Mouse (Mus musculus) layer of hippocampus, postnatal 10 days (tissue): ENCODE measurements around the gene Gabbr2. TPM values are rescaled to one million over a fixed set of nuclear protein-coding genes. Genes with fewer than 3 reads are reported as not detected.
"Not testable (repeated sequence)": the region's sequence is repeated elsewhere in the genome, so short reads cannot be mapped to it uniquely, and the experiment has no call there.

Experiments used
- DNase-seq, 2 experiments: peaks; one replicate each; pipeline ENCODE4 v3.0.0; 2021; ENCODE audit warnings: low spot score in 2 of 2
- total RNA-seq, 2 experiments: library from RNA; stranded (reverse); gene quantifications; 2 replicates each; pipeline ENCODE4 v1.2.3; 2021

The Gabbr2 gene
- total RNA-seq, 2 experiments from 2014 or later = 184 to 203 TPM

- DNase-seq = peak in 1 of 2 experiments; percentile 51
Observed at GRCm38 (mm10) chr4:46664123-46665009, 327.3 kb downstream of the Gabbr2 start.

DNA sequence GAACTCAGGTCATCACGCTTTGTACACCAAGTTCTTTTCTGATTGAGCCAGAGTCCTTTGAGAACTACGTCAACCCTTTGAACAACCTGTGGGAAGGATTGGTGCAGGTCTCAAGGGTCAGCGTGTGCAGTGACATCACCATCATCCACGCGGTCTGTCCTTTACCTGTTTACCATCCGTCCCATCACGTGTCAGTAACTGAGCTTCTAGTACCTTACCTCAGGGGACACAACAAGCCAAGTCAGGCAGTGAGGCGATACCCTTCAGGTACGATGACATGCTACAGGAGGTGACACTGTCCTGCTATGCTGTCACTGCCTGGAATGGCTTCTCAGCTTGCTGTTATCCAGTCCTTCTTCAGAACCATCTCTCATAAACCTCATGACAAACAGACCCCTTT is 330.2 kb downstream of the Gabbr2 start:
- DNase-seq = no peak

- DNase-seq = no peak
Observed at GRCm38 (mm10) chr4:46658946-46659345, 332.7 kb downstream of the Gabbr2 start.

DNA sequence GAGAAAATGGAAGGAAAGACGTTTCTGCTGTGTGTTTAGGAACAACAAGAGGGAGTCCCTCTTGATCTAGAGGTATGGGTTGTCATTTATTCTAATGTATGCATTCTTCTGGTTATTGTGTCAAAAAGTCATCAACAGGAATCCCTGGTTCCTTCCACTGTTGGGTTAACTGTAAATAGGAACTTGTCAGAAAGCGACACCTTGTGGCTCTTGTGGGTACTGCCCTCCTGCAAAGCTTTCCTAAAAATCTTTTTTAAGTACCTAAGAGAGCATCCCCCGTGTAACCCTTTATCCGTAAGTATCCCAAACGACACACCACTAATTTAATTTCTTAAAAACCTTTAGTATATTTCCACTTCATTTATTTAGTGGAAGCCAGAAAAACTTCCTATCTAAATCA is 334.6 kb downstream of the Gabbr2 start:
- DNase-seq = peak; percentile 85 to 87

DNA sequence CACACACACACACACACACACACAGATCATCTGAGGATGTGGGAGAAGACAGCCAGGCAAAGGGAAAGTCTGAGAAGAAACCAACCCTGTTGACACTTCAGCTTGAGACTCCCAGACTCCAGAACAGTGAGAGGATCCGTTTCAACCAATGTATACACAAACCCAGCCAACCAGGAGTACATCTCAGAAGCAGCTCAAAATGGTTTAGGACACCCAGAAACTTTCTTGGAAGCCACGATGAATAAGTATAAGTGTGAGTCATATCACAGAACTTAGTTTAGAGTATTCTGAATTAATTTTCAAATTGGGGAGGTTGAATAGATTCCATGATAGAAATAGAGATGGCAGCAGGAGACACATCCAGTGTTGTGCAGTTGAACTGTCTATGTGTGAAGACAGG is 335.7 kb downstream of the Gabbr2 start:
- no peak for DNase-seq

- no peak for DNase-seq
Observed at GRCm38 (mm10) chr4:46655298-46655697, 336.4 kb downstream of the Gabbr2 start.

GRCm38 (mm10) chr4:46650086-46650753 is 341.5 kb downstream of the Gabbr2 start, which contains the start of gene Tbc1d2:
Tbc1d2 (minus strand) TSS chr4:46650209.
- peak; percentile 89 to 94 for DNase-seq

- DNase-seq = no peak
Observed at GRCm38 (mm10) chr4:46649161-46649560, 342.5 kb downstream of the Gabbr2 start.

DNA sequence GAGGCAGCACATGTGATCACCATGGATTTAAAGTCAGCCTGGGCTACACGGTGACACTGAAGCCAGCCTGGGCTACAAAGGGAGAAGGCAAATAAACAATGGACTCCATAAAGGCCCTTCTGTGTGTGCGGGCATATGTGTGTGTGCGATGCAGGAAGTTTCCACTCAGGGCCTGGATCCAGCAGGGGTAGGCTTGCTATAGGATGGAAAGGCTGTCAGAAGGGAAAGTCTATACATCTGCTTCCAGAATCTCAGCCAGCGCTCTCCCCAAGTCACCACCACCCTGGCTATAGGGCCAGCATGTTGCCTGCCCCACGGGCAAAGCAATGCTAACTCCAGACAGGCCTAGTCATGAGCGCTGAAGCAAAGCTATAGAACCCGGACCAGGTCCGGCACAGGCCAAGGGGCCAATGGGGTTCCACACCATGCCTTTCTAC is 348.0 kb downstream of the Gabbr2 start:
- no peak for DNase-seq

- DNase-seq = no peak
Observed at GRCm38 (mm10) chr4:46642924-46643675, 348.6 kb downstream of the Gabbr2 start.

GRCm38 (mm10) chr4:46641283-46641682 is 350.4 kb downstream of the Gabbr2 start:
- no peak for DNase-seq

- DNase-seq = no peak
Observed at GRCm38 (mm10) chr4:46639866-46640265, 351.8 kb downstream of the Gabbr2 start.

- DNase-seq = not testable (repeated sequence)
Observed at GRCm38 (mm10) chr4:46637250-46637649, 354.4 kb downstream of the Gabbr2 start.

GRCm38 (mm10) chr4:46635702-46636430 is 355.8 kb downstream of the Gabbr2 start:
- DNase-seq = no peak

DNA sequence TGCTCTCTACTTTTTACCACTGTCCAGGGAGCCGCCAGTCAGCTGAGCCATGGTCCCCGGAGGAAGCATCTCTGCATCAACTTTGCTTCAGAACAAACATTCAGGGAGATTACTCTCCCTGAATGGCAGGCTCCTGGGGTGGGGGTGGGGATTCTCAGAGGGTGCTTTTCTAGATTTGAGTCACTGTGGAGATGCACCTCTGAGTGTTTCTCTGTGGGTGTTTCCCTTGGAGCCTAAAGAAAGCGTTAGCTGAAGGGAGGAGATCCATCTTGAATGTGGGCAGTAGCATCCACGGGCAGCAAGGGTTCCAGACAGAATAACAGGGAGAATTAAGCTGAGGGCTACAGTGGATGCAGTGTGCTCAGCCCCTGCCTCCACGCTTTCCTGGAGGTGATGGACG is 356.8 kb downstream of the Gabbr2 start:
- DNase-seq = no peak

GRCm38 (mm10) chr4:46633565-46633964 is 358.1 kb downstream of the Gabbr2 start:
- DNase-seq = not testable (repeated sequence)

GRCm38 (mm10) chr4:46632465-46632864 is 359.2 kb downstream of the Gabbr2 start:
- DNase-seq = no peak

GRCm38 (mm10) chr4:46630390-46630789 is 361.3 kb downstream of the Gabbr2 start:
- no peak for DNase-seq

- no peak for DNase-seq
Observed at GRCm38 (mm10) chr4:46628873-46629272, 362.8 kb downstream of the Gabbr2 start.

GRCm38 (mm10) chr4:46628081-46628480 is 363.6 kb downstream of the Gabbr2 start:
- no peak for DNase-seq

DNA sequence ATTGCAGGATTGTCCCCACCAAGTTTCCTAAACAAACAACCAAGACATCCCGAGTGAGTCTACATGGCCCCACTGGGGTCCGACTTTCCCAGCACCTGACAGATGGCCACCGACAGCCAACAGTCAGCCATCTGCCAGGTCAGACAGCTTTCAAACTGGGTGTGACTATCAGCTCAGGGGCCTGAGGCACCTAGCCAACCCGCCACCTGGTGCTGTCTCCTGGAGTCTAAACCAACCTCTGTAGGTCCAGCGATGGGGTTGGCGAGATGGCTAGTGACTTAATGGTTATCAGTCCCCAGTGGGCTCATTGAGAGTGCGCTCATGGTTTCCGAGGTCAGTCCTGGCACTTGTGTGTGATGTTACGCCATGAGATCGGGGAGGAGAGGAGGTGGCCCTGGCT is 366.6 kb downstream of the Gabbr2 start:
- DNase-seq = no peak
